Mouse (Mus musculus) midbrain, embryonic 11.5 days (tissue): Measurements from ENCODE around the gene Crybg1. TPM values are rescaled to one million over a fixed set of nuclear protein-coding genes. Genes with fewer than 3 reads are reported as not detected.

Source experiments
- ATAC-seq: fragments of 200-750 bp; cut with Nextera tagmentation; 2 replicates; pipeline ENCODE4 v1.8.0; 2017; ENCODE audit warnings: moderate TSS enrichment, moderate library complexity; ENCODE audit not compliant: low FRiP score
- DNase-seq: peaks from one replicate; pipeline ENCODE4 v3.0.0; 2015; ENCODE audit warnings: low spot score; ENCODE audit errors: missing footprints
- H3K27ac ChIP-seq: fragments of 300-500 bp; sonication (generic); 2 replicates; pipeline ENCODE4 v1.5.1; 2014; ENCODE audit warnings: low read depth, low read length
- H3K27me3 ChIP-seq: fragments of 300-500 bp; sonication (generic); 2 replicates; pipeline ENCODE4 v1.6.1; 2014; ENCODE audit warnings: mild to moderate bottlenecking, low read length, moderate library complexity, mixed read lengths; ENCODE audit not compliant: control insufficient read depth, insufficient read depth
- H3K36me3 ChIP-seq: fragments of 300-500 bp; sonication (generic); 2 replicates; pipeline ENCODE4 v1.6.1; 2014; ENCODE audit warnings: mild to moderate bottlenecking, low read length, moderate library complexity, mixed read lengths; ENCODE audit not compliant: control insufficient read depth, insufficient read depth
- H3K4me1 ChIP-seq: fragments of 300-500 bp; sonication (generic); 2 replicates; pipeline ENCODE4 v1.6.1; 2014; ENCODE audit warnings: low read length; ENCODE audit not compliant: control insufficient read depth, insufficient read depth
- H3K4me2 ChIP-seq: fragments of 300-500 bp; sonication (generic); 2 replicates; pipeline ENCODE4 v1.6.1; 2014; ENCODE audit warnings: mild to moderate bottlenecking, moderate library complexity
- H3K4me3 ChIP-seq: fragments of 300-500 bp; sonication (generic); 2 replicates; pipeline ENCODE4 v1.5.1; 2014; ENCODE audit warnings: low read depth, low read length
- H3K9ac ChIP-seq: fragments of 300-500 bp; sonication (generic); 2 replicates; pipeline ENCODE4 v1.6.1; 2014; ENCODE audit warnings: low read length
- H3K9me3 ChIP-seq: fragments of 300-500 bp; sonication (generic); 2 replicates; pipeline ENCODE4 v1.6.1; 2016; ENCODE audit warnings: low read length; ENCODE audit not compliant: control insufficient read depth
- WGBS: fragments of 180-500 bp; shearing (Covaris S2); extraction: QIAGEN DNeasy Blood & Tissue Kit; methylation state at CpG from one replicate; pipeline ENCODE4 v1.1.7; 2014; 5-methylcytosine and 5-hydroxymethylcytosine counted together
- polyA plus RNA-seq: library from polyadenylated mRNA; unstranded; fragments of >200 nt; fragmentation: Nextera tagmentation; extraction: Ambion mirVana; gene quantifications from 2 replicates; pipeline ENCODE4 v1.2.1, GENCODE M21; 2014

Gene Crybg1
- polyA plus RNA-seq, 1 experiment from 2014 or later = 0.27 TPM

- WGBS = 87% methylated on average over 1 of the region's 1 CpGs
- H3K4me2 ChIP-seq = no peak overlapping the region
- no peak overlapping the region for H3K27ac ChIP-seq
- H3K27me3 ChIP-seq = no peaks in the 10 kb centered on the region
- no peaks in the 10 kb centered on the region for H3K36me3 ChIP-seq
- H3K9me3 ChIP-seq = no peaks in the 10 kb centered on the region
- ATAC-seq (no peak), DNase-seq (no peak)
- H3K4me3 ChIP-seq = no peak overlapping the region
- no peaks in the 10 kb centered on the region for H3K4me1 ChIP-seq
- no peak overlapping the region for H3K9ac ChIP-seq
These were observed 122.5 kb downstream of the Crybg1 start for GRCm38 (mm10) chr10:44026105-44026504.

- ATAC-seq (no peak), DNase-seq (no peak)
- 69% methylated on average over 10 of the region's 10 CpGs for WGBS
These were observed 123.9 kb downstream of the Crybg1 start for GRCm38 (mm10) chr10:44024705-44025104.

DNA sequence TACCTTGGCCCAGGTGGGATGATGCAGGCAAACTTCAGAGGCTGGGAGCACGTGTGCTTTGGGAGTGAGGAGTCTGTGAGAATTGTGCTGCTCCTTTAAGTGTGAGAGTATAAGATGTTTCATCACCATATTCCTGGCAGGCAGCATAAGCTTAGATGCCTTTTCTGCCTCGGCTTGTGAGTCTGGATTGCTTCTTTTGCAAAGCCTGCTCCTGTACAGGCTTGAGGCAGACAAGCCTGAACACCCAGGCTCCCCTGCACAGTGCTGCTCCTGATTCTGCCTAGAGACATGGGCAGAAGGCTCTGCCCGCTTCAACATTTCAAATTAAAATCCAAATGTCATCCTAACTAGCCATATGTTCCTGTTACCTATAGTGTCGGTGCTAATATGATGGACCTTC is 128.5 kb downstream of the Crybg1 start:
- Histone ChIP-seq H3K4me3 (no peak overlapping the region), H3K4me2 (no peak overlapping the region), H3K9me3 (no peaks in the 10 kb centered on the region), H3K4me1 (no peaks in the 10 kb centered on the region), H3K27me3 (no peaks in the 10 kb centered on the region), H3K9ac (no peak overlapping the region), H3K36me3 (no peaks in the 10 kb centered on the region), H3K27ac (no peak overlapping the region)
- DNase-seq (no peak), ATAC-seq (no peak)
- 86% methylated on average over 4 of the region's 4 CpGs for WGBS

More at GRCm38 (mm10) chr10:44024705-44025104, 123.9 kb downstream of the Crybg1 start:
- Histone ChIP-seq H3K9me3 (no peaks in the 10 kb centered on the region), H3K36me3 (no peaks in the 10 kb centered on the region), H3K4me2 (no peak overlapping the region), H3K27ac (no peak overlapping the region), H3K9ac (no peak overlapping the region), H3K4me3 (no peak overlapping the region), H3K4me1 (no peaks in the 10 kb centered on the region), H3K27me3 (no peaks in the 10 kb centered on the region)

DNA sequence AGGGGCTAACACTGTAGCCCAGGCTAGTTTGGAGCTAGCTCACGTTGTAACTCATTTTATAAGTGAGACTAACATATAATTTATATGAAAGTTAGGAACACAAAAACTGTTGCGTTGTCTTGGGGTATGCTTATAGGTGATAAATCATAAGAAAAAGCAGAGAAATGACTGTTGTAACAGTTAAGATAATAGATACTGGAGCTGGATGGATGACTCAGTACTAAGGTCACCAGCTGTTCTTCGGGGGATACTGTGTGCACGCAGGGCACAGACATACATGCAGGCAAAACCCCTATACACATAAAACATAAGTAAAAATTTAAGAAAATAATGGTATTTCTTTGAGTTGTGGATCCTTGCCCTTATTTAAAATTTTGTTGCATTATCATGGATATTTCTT is 130.1 kb downstream of the Crybg1 start:
- 91% methylated on average over 4 of the region's 4 CpGs for WGBS
- no peak overlapping the region for H3K27ac ChIP-seq
- H3K36me3 ChIP-seq = no peaks in the 10 kb centered on the region
- H3K9ac ChIP-seq = no peak overlapping the region
- H3K27me3 ChIP-seq = no peaks in the 10 kb centered on the region
- no peaks in the 10 kb centered on the region for H3K4me1 ChIP-seq
- DNase-seq (no peak), ATAC-seq (no peak)
- H3K4me2 ChIP-seq = no peak overlapping the region
- no peaks in the 10 kb centered on the region for H3K9me3 ChIP-seq
- no peak overlapping the region for H3K4me3 ChIP-seq

- ATAC-seq (no peak), DNase-seq (no peak)
- 86% methylated on average over 2 of the region's 2 CpGs for WGBS
- Histone ChIP-seq H3K9ac (no peak overlapping the region), H3K4me2 (no peak overlapping the region), H3K36me3 (no peaks in the 10 kb centered on the region), H3K27me3 (no peaks in the 10 kb centered on the region), H3K4me1 (no peaks in the 10 kb centered on the region), H3K9me3 (no peaks in the 10 kb centered on the region), H3K4me3 (no peak overlapping the region), H3K27ac (no peak overlapping the region)
These were observed 133.0 kb downstream of the Crybg1 start for GRCm38 (mm10) chr10:44015631-44016030.

- Histone ChIP-seq H3K9me3 (no peaks in the 10 kb centered on the region), H3K27ac (no peak overlapping the region), H3K4me3 (no peak overlapping the region), H3K4me2 (no peak overlapping the region), H3K4me1 (no peaks in the 10 kb centered on the region), H3K9ac (no peak overlapping the region), H3K36me3 (no peaks in the 10 kb centered on the region), H3K27me3 (no peaks in the 10 kb centered on the region)
- no peak for DNase-seq
- WGBS = 76% methylated on average over 4 of the region's 4 CpGs
- no peak for ATAC-seq
These were observed 134.8 kb downstream of the Crybg1 start for GRCm38 (mm10) chr10:44013885-44014284.

DNA sequence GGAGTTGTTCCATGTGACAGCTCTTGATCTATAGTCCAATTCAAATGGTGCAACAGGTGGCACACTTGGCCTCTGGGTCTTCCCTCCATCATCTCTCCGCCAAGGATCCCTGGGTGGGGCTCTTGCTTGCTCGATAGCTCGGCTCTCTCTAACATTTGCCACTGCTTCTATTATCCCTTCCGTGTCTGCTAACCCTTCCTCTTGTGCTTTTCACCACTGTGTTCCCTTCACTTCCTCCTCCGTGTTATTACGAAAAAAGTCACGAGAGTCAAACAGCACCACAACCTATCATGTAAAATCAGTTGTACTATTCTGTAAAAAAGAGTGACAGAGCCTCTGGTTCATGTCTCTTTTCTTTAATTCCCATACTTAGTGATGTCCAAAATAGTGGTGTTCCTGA is 137.2 kb downstream of the Crybg1 start:
- no peak for DNase-seq
- no peak overlapping the region for H3K9ac ChIP-seq
- no peak overlapping the region for H3K4me3 ChIP-seq
- H3K27me3 ChIP-seq = peaks cover 12% of the 10 kb centered on the region; the same call in 1 of the 2 replicates
- no peaks in the 10 kb centered on the region for H3K9me3 ChIP-seq
- ATAC-seq = no peak
- H3K4me2 ChIP-seq = no peak overlapping the region
- H3K4me1 ChIP-seq = no peaks in the 10 kb centered on the region
- WGBS = 88% methylated on average over 7 of the region's 7 CpGs
- H3K27ac ChIP-seq = no peak overlapping the region
- no peaks in the 10 kb centered on the region for H3K36me3 ChIP-seq

GRCm38 (mm10) chr10:44008808-44009207 is 139.8 kb downstream of the Crybg1 start:
- DNase-seq = no peak
- H3K9me3 ChIP-seq = no peaks in the 10 kb centered on the region
- H3K4me1 ChIP-seq = peaks cover 10% of the 10 kb centered on the region
- H3K27ac ChIP-seq = no peak overlapping the region
- H3K4me3 ChIP-seq = no peak overlapping the region
- no peak overlapping the region for H3K4me2 ChIP-seq
- ATAC-seq = no peak
- peaks cover 38% of the 10 kb centered on the region for H3K27me3 ChIP-seq
- H3K36me3 ChIP-seq = no peaks in the 10 kb centered on the region
- no peak overlapping the region for H3K9ac ChIP-seq

DNA sequence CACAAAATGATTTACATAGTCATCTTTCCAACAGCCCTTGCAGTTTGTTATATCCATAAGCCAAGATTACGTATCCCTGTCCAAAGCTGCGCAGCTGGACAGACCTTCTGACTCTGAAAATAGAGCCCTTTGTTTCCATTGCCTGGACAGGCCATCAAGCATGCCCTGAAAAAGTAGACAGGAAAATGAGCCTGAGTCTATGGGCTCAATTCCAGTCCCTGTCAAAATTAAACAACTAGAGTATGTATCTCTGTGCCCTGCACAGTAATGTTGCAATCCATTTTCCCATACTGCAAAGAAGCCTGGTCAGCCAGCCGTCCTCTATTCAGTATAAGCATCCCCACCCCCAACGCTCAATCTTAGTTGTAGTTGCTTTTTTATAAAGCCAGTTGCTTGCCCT is 141.8 kb downstream of the Crybg1 start:
- no peak overlapping the region for H3K4me3 ChIP-seq
- DNase-seq (no peak), ATAC-seq (no peak)
- H3K9me3 ChIP-seq = no peaks in the 10 kb centered on the region
- H3K36me3 ChIP-seq = no peaks in the 10 kb centered on the region
- H3K27me3 ChIP-seq = peaks cover 55% of the 10 kb centered on the region
- no peak overlapping the region for H3K27ac ChIP-seq
- WGBS = 89% methylated on average over 4 of the region's 4 CpGs
- no peak overlapping the region for H3K4me2 ChIP-seq
- peaks cover 13% of the 10 kb centered on the region for H3K4me1 ChIP-seq
- H3K9ac ChIP-seq = no peak overlapping the region
